Mouse (Mus musculus) embryonic facial prominence, embryonic 10.5 days (tissue): ENCODE data around the gene Olfr1208. TPM values are rescaled to one million over a fixed set of nuclear protein-coding genes. Genes with fewer than 3 reads are reported as not detected.

Experiments
- DNase-seq: peaks from one replicate; pipeline ENCODE4 v3.0.0-alpha.2; 2017; ENCODE audit warnings: low spot score
- H3K27ac ChIP-seq: fragments of 300-500 bp; sonication (generic); replicated peaks from 2 replicates; pipeline ENCODE4 v1.5.1; 2016; ENCODE audit warnings: mild to moderate bottlenecking
- H3K27me3 ChIP-seq: fragments of 300-500 bp; sonication (generic); replicated peaks from 2 replicates; pipeline ENCODE4 v1.6.1; 2016; ENCODE audit warnings: low read depth, mild to moderate bottlenecking; ENCODE audit not compliant: poor library complexity, severe bottlenecking
- H3K36me3 ChIP-seq: fragments of 300-500 bp; sonication (generic); replicated peaks from 2 replicates; pipeline ENCODE4 v1.6.1; 2016; ENCODE audit warnings: mild to moderate bottlenecking, moderate library complexity
- H3K4me1 ChIP-seq: fragments of 300-500 bp; sonication (generic); 2 replicates; pipeline ENCODE4 v1.6.1; 2016
- H3K4me3 ChIP-seq: fragments of 300-500 bp; sonication (generic); 2 replicates; pipeline ENCODE4 v1.5.1; 2016; ENCODE audit warnings: mild to moderate bottlenecking, moderate library complexity
- H3K9me3 ChIP-seq: fragments of 300-500 bp; sonication (generic); 2 replicates; pipeline ENCODE4 v1.6.1; 2016; ENCODE audit warnings: mild to moderate bottlenecking
- WGBS: fragments of 180-500 bp; shearing (Covaris S2); methylation state at CpG from one replicate; pipeline ENCODE4 v1.1.7; 2016; 5-methylcytosine and 5-hydroxymethylcytosine counted together
- polyA plus RNA-seq: library from polyadenylated mRNA; unstranded; fragments of >200 nt; fragmentation: Nextera tagmentation; extraction: Ambion mirVana; gene quantifications from 2 replicates; pipeline ENCODE4 v1.2.1, GENCODE M21; 2016

Gene Olfr1208
- polyA plus RNA-seq, result not detected in 2 replicates

DNA sequence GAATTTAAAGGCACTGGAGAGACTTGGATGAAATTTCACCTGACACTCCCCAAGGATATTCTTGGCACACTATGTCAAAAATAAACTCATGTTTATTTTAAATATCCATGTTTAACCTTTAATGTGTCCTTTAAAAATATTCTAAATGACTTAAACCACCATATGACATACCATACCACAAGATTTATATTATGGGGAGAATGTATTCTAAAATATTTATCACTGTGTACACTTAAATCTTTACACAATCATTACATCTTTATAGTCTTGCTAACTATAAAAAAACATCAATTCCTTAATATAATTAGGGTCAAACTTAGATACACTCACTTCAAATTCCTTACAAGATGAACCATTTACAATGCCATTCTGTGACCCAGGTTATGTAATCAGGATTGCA, at the start of gene Olfr1208:
TSS of gene Olfr1208 (minus strand) at position 101 of the 400 bp plus-strand sequence.
- Histone ChIP-seq H3K27ac (no peak within 1 kb of the TSS), H3K4me3 (no peak within 1 kb of the TSS), H3K9me3 (no peaks in the 10 kb centered on the region), H3K36me3 (no peaks in the 10 kb centered on the region), H3K27me3 (no peaks in the 10 kb centered on the region), H3K4me1 (no peaks in the 10 kb centered on the region)
- no peak for DNase-seq

DNA sequence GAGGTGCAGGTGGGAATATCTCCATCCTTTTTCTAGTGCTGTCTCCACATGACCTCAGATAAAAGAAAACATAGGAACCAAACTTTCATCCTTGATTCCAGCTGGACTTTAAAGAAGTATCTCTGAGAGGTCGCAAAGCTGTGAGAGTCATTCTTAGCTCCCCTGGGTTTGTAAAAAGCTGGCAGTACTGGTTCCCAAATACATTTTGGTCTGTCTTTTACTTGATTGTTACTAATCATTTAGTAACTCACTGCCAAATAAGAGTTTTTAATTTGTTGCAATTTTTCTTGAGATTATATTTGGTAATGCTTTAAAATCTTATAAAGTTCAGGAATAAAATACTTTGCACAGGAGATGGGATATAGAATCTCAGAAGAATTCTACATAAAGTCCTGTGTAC, 35.9 kb upstream of the Olfr1208 start, which contains the start of gene Olfr1211:
TSS of gene Olfr1211 (minus strand) at position 101 of the 400 bp plus-strand sequence.
- Histone ChIP-seq H3K36me3 (no peaks in the 10 kb centered on the region), H3K27me3 (no peaks in the 10 kb centered on the region), H3K9me3 (no peaks in the 10 kb centered on the region), H3K27ac (no peak within 1 kb of the TSS), H3K4me3 (no peak within 1 kb of the TSS), H3K4me1 (no peaks in the 10 kb centered on the region)
- DNase-seq, result no peak
- 82% methylated on average over 1 of the region's 1 CpGs for WGBS

DNA sequence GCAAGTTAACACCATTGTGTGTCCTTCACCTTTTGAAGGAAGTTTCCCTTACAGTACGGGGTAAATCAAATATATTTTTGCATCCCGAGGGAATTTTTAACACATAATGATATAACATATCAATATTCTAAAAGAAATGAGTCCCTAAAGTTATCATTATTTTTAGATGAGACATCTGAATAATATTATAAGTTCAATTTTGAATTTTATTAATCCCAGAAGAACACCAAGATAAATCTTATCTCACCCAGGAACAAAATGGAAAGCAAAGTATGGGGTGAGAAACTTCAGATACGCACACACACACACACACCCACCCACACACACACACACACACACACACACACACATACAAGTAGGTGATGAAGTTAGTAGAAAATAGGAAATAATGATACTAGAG, 12.9 kb upstream of the Olfr1208 start, which contains the start of gene Olfr1209:
TSS of gene Olfr1209 (minus strand) at position 101 of the 400 bp plus-strand sequence.
- Histone ChIP-seq H3K9me3 (no peaks in the 10 kb centered on the region), H3K4me3 (no peak within 1 kb of the TSS), H3K27ac (no peak within 1 kb of the TSS), H3K4me1 (no peaks in the 10 kb centered on the region), H3K27me3 (no peaks in the 10 kb centered on the region), H3K36me3 (no peaks in the 10 kb centered on the region)
- WGBS, result 95% methylated on average over 3 of the region's 3 CpGs
- DNase-seq, result no peak

DNA sequence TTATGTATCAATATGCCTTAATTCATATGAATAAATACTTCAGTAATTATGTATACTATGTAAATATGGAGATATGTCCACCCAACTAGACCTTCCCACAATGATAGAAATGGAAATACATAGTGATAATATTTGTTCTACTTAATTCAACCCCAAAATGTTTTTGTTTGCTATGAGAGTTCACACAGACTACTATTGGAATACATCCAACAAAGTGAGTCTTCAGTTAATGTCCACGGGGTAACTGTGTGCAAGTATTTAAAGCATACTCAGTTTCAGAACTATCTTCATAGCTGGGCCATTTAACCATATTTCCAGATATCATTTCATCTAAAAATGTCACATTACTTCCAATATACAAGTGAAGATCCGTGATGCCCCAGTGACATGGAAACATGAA, 39.2 kb downstream of the Olfr1208 start, which contains the start of gene Olfr1206:
TSS of gene Olfr1206 (plus strand) at position 301 of the 400 bp plus-strand sequence.
- WGBS, result 88% methylated on average over 2 of the region's 2 CpGs

DNA sequence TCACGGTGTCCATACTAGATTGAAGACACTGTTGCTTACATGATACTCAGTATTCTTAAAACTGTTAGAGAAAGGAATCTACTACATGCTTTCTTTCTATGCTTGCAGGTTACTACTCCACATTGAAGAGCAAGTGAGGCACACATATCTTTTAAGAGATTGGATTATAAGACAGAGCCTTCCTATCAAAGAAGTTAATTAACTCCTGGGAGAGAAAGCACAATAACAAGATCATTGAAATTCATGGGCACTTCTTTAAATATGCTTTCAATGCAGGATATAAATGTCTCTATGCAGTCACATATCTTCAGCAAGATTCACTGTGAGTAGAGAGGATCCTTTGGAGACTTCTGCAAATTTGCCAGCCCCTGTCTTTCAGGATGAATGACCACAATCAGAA, 53.1 kb downstream of the Olfr1208 start, which contains the start of gene Olfr1204:
TSS of gene Olfr1204 (plus strand) at position 301 of the 400 bp plus-strand sequence.
- DNase-seq, result no peak

More for the DNA sequence above, 39.2 kb downstream of the Olfr1208 start, which contains the start of gene Olfr1206:
- H3K36me3 ChIP-seq, result no peaks in the 10 kb centered on the region
- no peaks in the 10 kb centered on the region for H3K9me3 ChIP-seq
- no peaks in the 10 kb centered on the region for H3K4me1 ChIP-seq
- H3K4me3 ChIP-seq, result no peak within 1 kb of the TSS
- H3K27ac ChIP-seq, result no peak within 1 kb of the TSS
- no peaks in the 10 kb centered on the region for H3K27me3 ChIP-seq
- no peak for DNase-seq

More for the DNA sequence above, 53.1 kb downstream of the Olfr1208 start, which contains the start of gene Olfr1204:
- no peak within 1 kb of the TSS for H3K27ac ChIP-seq
- no peaks in the 10 kb centered on the region for H3K4me1 ChIP-seq
- H3K9me3 ChIP-seq, result no peaks in the 10 kb centered on the region
- WGBS, result 92% methylated on average over 1 of the region's 1 CpGs
- H3K36me3 ChIP-seq, result no peaks in the 10 kb centered on the region
- H3K4me3 ChIP-seq, result no peak within 1 kb of the TSS
- H3K27me3 ChIP-seq, result no peaks in the 10 kb centered on the region

Other genes with a start within 250 kb of the Olfr1208 start
- not detected in 2 replicates for gene Olfr1193, start 226.7 kb downstream of the Olfr1208 start, polyA plus RNA-seq
- not detected in 2 replicates for gene Olfr1195, start 213.1 kb downstream of the Olfr1208 start, polyA plus RNA-seq
- not detected in 2 replicates for gene Olfr1196, start 197.7 kb downstream of the Olfr1208 start, polyA plus RNA-seq
- gene Olfr1197, start 169.9 kb downstream of the Olfr1208 start, polyA plus RNA-seq, result not detected in 2 replicates
- gene Olfr1198, start 150.9 kb downstream of the Olfr1208 start, polyA plus RNA-seq, result not detected in 2 replicates
- not detected in 2 replicates for gene Olfr1199, start 141.8 kb downstream of the Olfr1208 start, polyA plus RNA-seq
- not detected in 2 replicates for gene Olfr1200, start 131.8 kb downstream of the Olfr1208 start, polyA plus RNA-seq
- gene Olfr1201, start 109.3 kb downstream of the Olfr1208 start, polyA plus RNA-seq, result not detected in 2 replicates
- gene Olfr1202, start 87.8 kb downstream of the Olfr1208 start, polyA plus RNA-seq, result 0.04 TPM in 1 of 2 replicates, not detected in the other
- gene Olfr1205, start 72.6 kb downstream of the Olfr1208 start, polyA plus RNA-seq, result not detected in 2 replicates
- not detected in 2 replicates for gene Olfr1204, start 53.0 kb downstream of the Olfr1208 start, polyA plus RNA-seq
- not detected in 2 replicates for gene Olfr1206, start 39.1 kb downstream of the Olfr1208 start, polyA plus RNA-seq
- not detected in 2 replicates for gene Olfr1209, start 12.8 kb upstream of the Olfr1208 start, polyA plus RNA-seq
- gene Olfr1211, start 35.8 kb upstream of the Olfr1208 start, polyA plus RNA-seq, result not detected in 2 replicates
- gene Olfr1212, start 51.7 kb upstream of the Olfr1208 start, polyA plus RNA-seq, result not detected in 2 replicates
- not detected in 2 replicates for gene Gm13762, start 78.0 kb upstream of the Olfr1208 start, polyA plus RNA-seq
- not detected in 2 replicates for gene Olfr1214, start 90.3 kb upstream of the Olfr1208 start, polyA plus RNA-seq
- gene Olfr1215, start 104.7 kb upstream of the Olfr1208 start, polyA plus RNA-seq, result not detected in 2 replicates
- gene Olfr1216, start 116.0 kb upstream of the Olfr1208 start, polyA plus RNA-seq, result not detected in 2 replicates
- gene Olfr1217, start 129.8 kb upstream of the Olfr1208 start, polyA plus RNA-seq, result not detected in 2 replicates
- not detected in 2 replicates for gene Olfr1218, start 158.9 kb upstream of the Olfr1208 start, polyA plus RNA-seq
- gene Olfr1219, start 181.2 kb upstream of the Olfr1208 start, polyA plus RNA-seq, result not detected in 2 replicates
- gene Olfr1220, start 204.5 kb upstream of the Olfr1208 start, polyA plus RNA-seq, result not detected in 2 replicates
- gene Olfr1221, start 215.0 kb upstream of the Olfr1208 start, polyA plus RNA-seq, result not detected in 2 replicates
- gene Olfr1222, start 230.7 kb upstream of the Olfr1208 start, polyA plus RNA-seq, result not detected in 2 replicates
- not detected in 2 replicates for gene Olfr1223, start 249.2 kb upstream of the Olfr1208 start, polyA plus RNA-seq